Mouse (Mus musculus) liver, embryonic 14.5 days (tissue): ENCODE data around the gene Galnt2.

Experiments used
- CTCF ChIP-seq: IDR thresholded peaks from 2 replicates; pipeline ENCODE4 v1.5.1; 2016; ENCODE audit warnings: antibody characterized with exemption, low read depth, control low read depth
- EP300 ChIP-seq: IDR thresholded peaks from 2 replicates; pipeline ENCODE4 v1.6.1; 2016; ENCODE audit warnings: antibody characterized with exemption, low read depth

DNA sequence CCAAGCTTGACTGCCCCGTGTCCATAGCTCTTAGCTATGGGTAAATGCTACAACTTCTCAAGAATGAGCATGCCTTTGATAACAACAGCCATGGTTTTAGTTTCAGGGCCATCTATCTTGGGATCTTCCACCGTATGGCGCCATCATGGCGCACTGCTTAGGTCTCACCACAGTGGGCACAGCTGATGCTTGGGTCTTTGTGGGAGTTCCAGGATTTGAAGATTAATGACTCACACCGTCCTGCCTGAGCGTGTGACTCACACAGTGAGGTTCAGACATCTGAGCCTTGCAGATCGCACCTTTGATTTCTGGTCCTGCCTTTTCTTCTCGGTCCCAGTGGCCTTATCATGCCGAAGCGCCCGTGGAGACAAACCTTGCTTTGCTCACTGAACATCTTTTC, 39.7 kb downstream of the Galnt2 start:
- no peak for TF ChIP-seq CTCF
- no peak for TF ChIP-seq EP300
